Mouse (Mus musculus) left cerebral cortex, adult 8-10 months (tissue): Measurements from ENCODE around the gene Pheta2. TPM values are rescaled to one million over a fixed set of nuclear protein-coding genes. Genes with fewer than 3 reads are reported as not detected.
"Not testable (repeated sequence)": the region's sequence is repeated elsewhere in the genome, so short reads cannot be mapped to it uniquely, and the experiment has no call there.

Experiments
- DNase-seq, 2 experiments: peaks; one replicate each; pipeline ENCODE4 v3.0.0; 2022; ENCODE audit warnings: low spot score in 2 of 2
- microRNA-seq, 2 experiments: library from miRNA; unstranded; fragments of <30 nt; microRNA quantifications; one replicate each; pipeline ENCODE4 v1.2.0; 2022
- total RNA-seq, 4 experiments: library from RNA; stranded (reverse); gene quantifications; 2 replicates each; pipeline ENCODE4 v1.2.4; 2022

Gene Pheta2
- total RNA-seq, 4 experiments from 2014 or later: 0.26 to 0.58 (median 0.48) TPM

- DNase-seq: no peak
Observed at GRCm38 (mm10) chr15:82368851-82369250, 30.1 kb downstream of the Pheta2 start.

DNA sequence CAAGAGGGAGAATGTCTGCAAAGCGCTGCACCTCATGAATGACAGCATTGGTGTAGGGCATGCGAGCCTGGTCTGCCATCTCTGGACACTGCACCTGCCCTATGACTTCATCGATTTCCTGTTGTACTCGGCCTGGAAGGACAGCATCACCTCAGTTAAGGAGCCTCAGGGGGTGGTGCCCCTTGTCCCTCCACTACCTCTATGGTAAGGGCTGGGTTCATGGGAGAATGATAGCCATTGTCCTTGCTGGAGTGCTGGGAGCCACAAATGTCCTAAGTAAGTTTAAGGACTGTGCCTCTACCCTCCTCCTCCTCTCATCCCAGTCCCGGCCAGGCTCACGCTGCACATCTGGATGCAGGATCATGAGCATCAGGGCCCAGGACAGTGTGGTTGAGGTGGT, 33.7 kb downstream of the Pheta2 start:
- DNase-seq: no peak

DNA sequence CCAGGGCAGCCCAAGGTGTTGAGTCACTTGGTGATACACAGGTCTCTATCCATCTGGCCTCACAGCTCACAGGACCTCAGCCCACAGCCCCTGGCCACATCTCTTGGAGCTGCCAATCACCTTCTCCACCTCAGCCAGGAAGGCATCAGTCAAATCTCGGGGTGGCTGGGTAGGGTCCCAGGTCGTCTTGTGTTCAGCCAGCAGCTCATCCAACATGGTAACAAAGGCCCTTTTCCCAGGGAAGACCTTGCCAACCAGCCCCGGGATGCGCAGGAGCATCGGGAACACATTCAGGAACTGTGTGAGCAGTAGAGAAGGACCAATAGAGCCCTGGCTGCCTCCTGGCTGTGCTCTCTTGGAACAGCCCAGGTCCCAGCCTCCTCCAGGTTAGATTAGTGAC, 34.2 kb downstream of the Pheta2 start:
- no peak for DNase-seq

GRCm38 (mm10) chr15:82374437-82374836, 35.7 kb downstream of the Pheta2 start:
- DNase-seq: no peak

DNA sequence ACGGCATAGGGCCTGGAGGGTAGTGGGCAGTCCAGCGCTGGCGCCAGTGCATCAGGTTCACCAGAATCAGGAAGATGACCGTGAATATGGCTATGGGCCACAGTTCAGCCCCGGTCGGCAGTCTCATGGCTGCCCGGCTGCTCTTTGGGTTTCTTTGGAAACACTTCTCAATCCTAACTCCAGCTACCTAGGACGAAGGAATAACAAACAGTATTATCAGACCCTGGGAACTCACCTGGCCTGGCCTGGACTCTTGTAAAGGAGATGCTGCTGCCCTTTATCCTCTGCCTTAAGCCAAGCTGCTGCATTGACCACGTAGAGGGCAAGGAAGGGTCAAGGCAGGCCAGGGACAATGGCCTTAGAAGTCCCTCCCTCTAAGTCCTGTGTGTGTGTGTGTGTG, 37.1 kb downstream of the Pheta2 start:
- no peak for DNase-seq

DNA sequence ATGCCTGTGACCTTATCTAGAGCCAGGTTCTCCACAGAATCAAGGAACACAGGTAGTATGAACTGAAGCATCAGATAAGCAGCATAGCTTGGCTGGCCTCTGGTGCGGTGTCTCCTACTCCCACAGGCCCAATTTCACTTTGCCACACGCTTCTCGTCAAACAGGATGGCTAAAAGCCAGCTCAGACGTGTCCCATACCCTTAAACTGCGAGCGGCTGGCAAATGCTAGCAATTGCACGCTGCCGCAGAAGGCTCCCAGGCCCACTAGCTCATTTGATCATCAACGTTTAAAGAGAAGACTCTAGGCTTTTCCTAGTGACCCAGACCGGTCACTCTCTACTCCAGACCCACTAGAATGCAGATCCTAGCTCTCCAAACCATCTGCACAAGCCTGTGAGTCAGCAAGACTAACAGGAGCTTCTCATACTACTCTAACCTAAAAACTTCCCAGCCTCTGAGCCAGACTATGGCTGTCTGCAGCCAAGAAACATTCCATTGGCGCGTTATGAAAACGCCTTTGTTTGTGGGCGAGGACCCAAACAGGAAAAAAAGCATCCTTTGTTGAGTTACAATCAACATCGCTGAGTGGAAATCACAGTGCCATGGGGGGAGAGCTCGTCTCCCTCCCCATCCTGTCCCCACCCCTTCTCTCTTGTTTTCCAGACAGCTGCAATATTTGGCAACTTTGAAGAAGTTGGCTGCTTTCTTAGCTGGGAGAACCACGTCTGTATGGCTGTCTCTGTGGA, 37.8 kb downstream of the Pheta2 start:
- DNase-seq: peak in 1 of 2 experiments; percentile 75

DNA sequence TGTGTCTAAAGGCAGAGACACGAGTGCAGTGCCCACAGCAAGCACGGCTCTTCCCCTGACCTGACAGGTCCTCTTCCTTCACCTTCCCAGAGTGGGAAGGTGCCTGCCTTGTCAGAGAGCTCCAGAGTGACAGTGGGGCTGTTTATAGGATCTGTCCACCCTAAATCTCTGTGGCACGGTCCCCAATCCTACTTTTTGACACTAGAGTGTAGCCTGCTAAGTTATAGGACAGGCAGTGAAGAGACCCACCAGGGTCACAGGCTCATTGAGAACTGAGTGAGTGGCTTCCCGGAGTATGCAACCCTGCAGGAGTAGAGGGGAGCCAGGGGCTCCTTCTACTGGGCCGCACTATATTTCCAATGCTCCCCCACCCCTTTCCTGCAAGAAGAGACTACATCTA, 39.0 kb downstream of the Pheta2 start:
- DNase-seq: no peak

DNA sequence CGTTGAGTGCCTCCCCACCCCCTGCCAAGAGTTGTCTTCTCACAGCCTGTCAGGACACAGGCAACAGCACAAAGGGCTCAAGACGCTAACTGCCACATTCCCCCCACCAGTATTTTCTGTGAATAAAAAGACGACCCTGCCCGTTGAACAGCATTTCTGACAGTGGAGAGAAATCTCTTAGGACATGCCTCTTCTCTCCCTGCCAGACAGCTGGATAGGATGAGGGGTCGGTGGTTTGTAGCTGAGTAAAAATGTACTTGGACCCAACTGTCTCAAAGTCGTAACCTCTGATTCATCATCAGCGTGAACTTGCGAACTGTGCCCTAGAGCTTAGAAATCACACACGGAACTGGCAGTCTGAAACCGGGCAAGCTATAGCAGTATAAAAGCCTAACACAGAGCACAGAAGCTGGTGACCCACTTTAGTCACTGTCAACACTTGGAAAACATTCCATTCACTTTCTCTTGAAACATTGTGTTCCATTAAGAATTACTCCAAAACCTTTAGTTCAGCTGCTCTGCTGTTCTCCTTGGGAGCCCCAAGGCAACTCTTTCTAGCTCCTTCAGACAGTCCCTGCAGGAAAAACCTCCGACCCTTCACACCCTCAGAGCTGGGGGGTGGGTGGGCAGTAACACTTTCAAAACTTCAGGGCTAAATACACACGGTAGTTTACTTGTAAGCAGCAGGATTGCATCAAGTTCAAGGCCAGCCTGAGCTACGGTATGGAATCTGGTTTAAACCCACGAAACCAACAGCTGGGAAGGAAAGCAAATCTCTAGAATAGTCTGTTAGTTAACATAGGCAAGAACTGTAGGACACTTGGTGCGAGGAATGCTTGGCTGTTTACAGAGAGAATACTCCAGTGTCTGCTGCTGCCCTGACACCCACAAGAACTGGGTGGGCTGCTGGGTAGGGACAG, 39.8 kb downstream of the Pheta2 start:
- no peak for DNase-seq

- no peak for DNase-seq
Observed at GRCm38 (mm10) chr15:82379511-82379870, 40.7 kb downstream of the Pheta2 start.

- DNase-seq: no peak
Observed at GRCm38 (mm10) chr15:82379871-82380713, 41.4 kb downstream of the Pheta2 start, which contains the start of gene Cyp2d22. Gene Cyp2d22 (minus strand): TSS chr15:82380260.

DNA sequence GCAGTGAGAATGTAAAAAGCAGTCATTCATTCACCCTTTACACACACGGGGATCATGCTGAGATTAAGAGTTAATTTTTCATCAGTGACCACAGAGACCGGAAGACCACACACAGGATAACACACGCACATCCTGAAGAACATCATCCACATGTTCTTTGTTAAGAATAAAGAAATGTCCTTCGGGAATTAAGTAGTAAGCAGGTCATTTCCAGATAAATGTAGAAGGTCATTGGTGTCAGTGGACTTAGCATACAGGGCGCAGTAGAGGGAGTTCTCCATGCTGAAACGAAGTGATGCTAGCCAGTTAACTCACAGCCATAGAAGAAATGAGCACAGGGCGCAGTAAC, 41.9 kb downstream of the Pheta2 start:
- no peak for DNase-seq

GRCm38 (mm10) chr15:82382441-82382840, 43.7 kb downstream of the Pheta2 start:
- DNase-seq: no peak

DNA sequence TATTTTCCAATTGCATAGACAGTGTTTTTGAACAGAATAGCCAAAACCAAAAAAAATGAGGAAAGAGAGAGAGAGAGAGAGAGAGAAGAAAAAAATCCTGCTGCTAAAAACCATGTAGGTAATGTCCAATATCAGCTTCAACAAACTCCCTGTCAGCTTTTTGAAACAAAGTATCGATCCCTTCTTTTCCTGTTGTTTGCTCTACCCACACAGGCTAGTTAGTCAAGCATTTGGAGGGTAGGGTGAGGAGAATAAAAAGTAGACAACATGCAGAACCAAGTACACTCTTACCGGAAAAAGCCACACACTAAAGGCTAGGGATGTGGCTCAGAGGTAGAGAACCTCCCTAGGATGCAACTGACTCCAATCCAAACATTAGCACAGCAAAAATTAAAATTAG, 47.0 kb downstream of the Pheta2 start:
- DNase-seq: no peak

DNA sequence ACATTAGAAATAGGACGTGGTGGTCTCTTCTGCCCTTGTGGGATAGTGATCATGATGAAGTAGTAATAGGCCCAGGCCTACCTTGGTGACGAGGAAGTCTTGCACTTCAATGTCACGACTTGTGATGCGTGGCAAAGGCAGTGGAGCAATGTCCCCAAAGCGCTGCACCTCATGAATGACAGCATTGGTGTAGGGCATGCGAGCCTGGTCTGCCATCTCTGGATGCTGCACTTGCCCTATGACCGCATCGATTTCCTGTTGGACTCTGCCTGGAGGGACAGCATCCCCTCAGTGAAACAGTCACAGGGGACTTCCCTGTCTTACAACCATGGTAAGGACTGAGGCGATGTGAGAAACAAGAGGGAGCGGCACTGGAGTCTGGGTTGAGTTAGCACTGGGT, 51.2 kb downstream of the Pheta2 start:
- not testable (repeated sequence) for DNase-seq

- not testable (repeated sequence) for DNase-seq
Observed at GRCm38 (mm10) chr15:82393922-82394321, 55.2 kb downstream of the Pheta2 start, which contains the start of gene Cyp2d11. Gene Cyp2d11 (minus strand): TSS chr15:82394022.

Small RNAs within 50 kb of the gene (microRNA-seq; reads per million reads assigned to microRNA genes)
- gene Mir7684: 0 reads per million in 2 experiments

Other genes with a start within 250 kb of the Pheta2 start
- gene Ccdc134, start 211.0 kb upstream of the Pheta2 start, total RNA-seq: 10 to 100 TPM in 1 of 4 experiments, 1 to 10 TPM in 3; 8.1 to 11.8 (median 9.0) TPM
- gene Srebf2, start 191.8 kb upstream of the Pheta2 start, total RNA-seq: 100 to 1,000 TPM; 204 to 229 (median 207) TPM
- gene Shisa8, start 126.1 kb upstream of the Pheta2 start, total RNA-seq: 1 to 10 TPM; 3.1 to 5.3 (median 5.0) TPM
- gene Tnfrsf13c, start 114.6 kb upstream of the Pheta2 start, total RNA-seq: under 1 TPM; 0.37 to 0.98 (median 0.64) TPM
- gene Cenpm, start 94.2 kb upstream of the Pheta2 start, total RNA-seq: 1 to 10 TPM; 2.7 to 4.3 (median 4.1) TPM
- 100 to 1,000 TPM; 104 to 114 (median 110) TPM for gene 1500009C09Rik, start 86.5 kb upstream of the Pheta2 start, total RNA-seq
- gene Sept3, start 64.0 kb upstream of the Pheta2 start, total RNA-seq: 100 to 1,000 TPM; 491 to 572 (median 530) TPM
- gene Wbp2nl, start 40.0 kb upstream of the Pheta2 start, total RNA-seq: not detected
- gene Naga, start within 50 bp of the Pheta2 start, total RNA-seq: 10 to 100 TPM; 37.8 to 45.2 (median 42.4) TPM
- gene Smdt1, start within 50 bp of the Pheta2 start, total RNA-seq: 100 to 1,000 TPM; 143 to 154 (median 149) TPM
- gene Ndufa6, start 15.4 kb downstream of the Pheta2 start, total RNA-seq: 100 to 1,000 TPM; 170 to 203 (median 184) TPM
- 10 to 100 TPM; 39.7 to 44.8 (median 40.7) TPM for gene Cyp2d22, start 41.3 kb downstream of the Pheta2 start, total RNA-seq
- gene Cyp2d11, start 55.1 kb downstream of the Pheta2 start, total RNA-seq: under 1 TPM in 2 of 4 experiments, not detected in 2; 0.30 to 0.33 TPM
- gene Cyp2d10, start 68.3 kb downstream of the Pheta2 start, total RNA-seq: under 1 TPM in 2 of 4 experiments, not detected in 2; 0.34 to 0.42 TPM
- not detected for gene Cyp2d9, start 94.5 kb downstream of the Pheta2 start, total RNA-seq
- not detected for gene Cyp2d12, start 216.1 kb downstream of the Pheta2 start, total RNA-seq